Mouse (Mus musculus) midbrain, embryonic 14.5 days (tissue): ENCODE results near the gene Ppil6. TPM values are rescaled to one million over a fixed set of nuclear protein-coding genes. Genes with fewer than 3 reads are reported as not detected.

Source experiments
- ATAC-seq: fragments of 200-750 bp; cut with Nextera tagmentation; 2 replicates; pipeline ENCODE4 v1.8.0; 2017; ENCODE audit warnings: moderate number of reproducible peaks, moderate library complexity; ENCODE audit not compliant: low FRiP score, low TSS enrichment
- DNase-seq: peaks from one replicate; pipeline ENCODE4 v3.0.0-alpha.2; 2015
- H3K27ac ChIP-seq: fragments of 300-500 bp; sonication (generic); replicated peaks from 2 replicates; pipeline ENCODE4 v1.5.1; 2014; ENCODE audit warnings: mild to moderate bottlenecking, low read depth, low read length, moderate library complexity
- H3K27me3 ChIP-seq: fragments of 300-500 bp; sonication (generic); 2 replicates; pipeline ENCODE4 v1.6.1; 2014; ENCODE audit warnings: low read length, control low read depth, mixed read lengths; ENCODE audit not compliant: control insufficient read depth, insufficient read depth
- H3K36me3 ChIP-seq: fragments of 300-500 bp; sonication (generic); 2 replicates; pipeline ENCODE4 v1.6.1; 2014; ENCODE audit warnings: low read length, control low read depth; ENCODE audit not compliant: control insufficient read depth, insufficient read depth
- H3K4me1 ChIP-seq: fragments of 300-500 bp; sonication (generic); 2 replicates; pipeline ENCODE4 v1.6.1; 2014; ENCODE audit warnings: mild to moderate bottlenecking, antibody characterized with exemption, low read length, control low read depth; ENCODE audit not compliant: control insufficient read depth, insufficient read depth
- H3K4me2 ChIP-seq: fragments of 300-500 bp; sonication (generic); 2 replicates; pipeline ENCODE4 v1.6.1; 2014; ENCODE audit warnings: mild to moderate bottlenecking, low read length, moderate library complexity
- H3K4me3 ChIP-seq: fragments of 300-500 bp; sonication (generic); replicated peaks from 2 replicates; pipeline ENCODE4 v1.5.1; 2014; ENCODE audit warnings: low read depth, low read length
- H3K9ac ChIP-seq: fragments of 300-500 bp; sonication (generic); replicated peaks from 2 replicates; pipeline ENCODE4 v1.6.1; 2014; ENCODE audit warnings: mild to moderate bottlenecking, low read length, moderate library complexity
- H3K9me3 ChIP-seq: fragments of 300-500 bp; sonication (generic); 2 replicates; pipeline ENCODE4 v1.6.1; 2016; ENCODE audit warnings: low read length, control low read depth, mixed read lengths; ENCODE audit not compliant: control insufficient read depth
- WGBS: fragments of 180-500 bp; shearing (Covaris S2); extraction: QIAGEN DNeasy Blood & Tissue Kit; methylation state at CpG from one replicate; pipeline ENCODE4 v1.1.7; 2014; 5-methylcytosine and 5-hydroxymethylcytosine counted together
- polyA plus RNA-seq: library from polyadenylated mRNA; unstranded; fragments of >200 nt; fragmentation: Nextera tagmentation; extraction: Ambion mirVana; gene quantifications from 2 replicates; pipeline ENCODE4 v1.2.1, GENCODE M21; 2014

Ppil6 gene
- polyA plus RNA-seq, 1 experiment from 2014 or later: 1.3 TPM

GRCm38 (mm10) chr10:41460501-41460900 is 29.7 kb upstream of the Ppil6 start:
- Histone ChIP-seq H3K4me1 (no peaks in the 10 kb centered on the region), H3K27ac (no peak overlapping the region), H3K27me3 (no peaks in the 10 kb centered on the region), H3K4me2 (no peak overlapping the region), H3K36me3 (peaks cover 63% of the 10 kb centered on the region), H3K4me3 (no peak overlapping the region), H3K9ac (no peak overlapping the region), H3K9me3 (no peaks in the 10 kb centered on the region)
- DNase-seq (no peak), ATAC-seq (no peak)
- 35% methylated on average over 2 of the region's 2 CpGs for WGBS

- ATAC-seq (no peak), DNase-seq (no peak)
- Histone ChIP-seq H3K27ac (no peak overlapping the region), H3K36me3 (peaks cover 61% of the 10 kb centered on the region), H3K4me2 (no peak overlapping the region), H3K4me1 (no peaks in the 10 kb centered on the region), H3K9me3 (no peaks in the 10 kb centered on the region), H3K4me3 (no peak overlapping the region), H3K27me3 (no peaks in the 10 kb centered on the region), H3K9ac (no peak overlapping the region)
- 90% methylated on average over 3 of the region's 3 CpGs for WGBS
These were observed 29.0 kb upstream of the Ppil6 start for GRCm38 (mm10) chr10:41461057-41461722.

GRCm38 (mm10) chr10:41464401-41464955 is 25.8 kb upstream of the Ppil6 start:
- Histone ChIP-seq H3K27ac (no peak overlapping the region), H3K4me1 (no peaks in the 10 kb centered on the region), H3K27me3 (no peaks in the 10 kb centered on the region), H3K4me3 (no peak overlapping the region), H3K9ac (no peak overlapping the region), H3K4me2 (no peak overlapping the region), H3K36me3 (peaks cover 42% of the 10 kb centered on the region), H3K9me3 (no peaks in the 10 kb centered on the region)
- 38% methylated on average over 15 of the region's 15 CpGs for WGBS
- ATAC-seq (no peak), DNase-seq (no peak)

- no peak overlapping the region for H3K9ac ChIP-seq
- H3K4me2 ChIP-seq: no peak overlapping the region
- no peaks in the 10 kb centered on the region for H3K27me3 ChIP-seq
- ATAC-seq: no peak
- H3K9me3 ChIP-seq: no peaks in the 10 kb centered on the region
- no peaks in the 10 kb centered on the region for H3K4me1 ChIP-seq
- no peak for DNase-seq
- no peak overlapping the region for H3K27ac ChIP-seq
- WGBS: 32% methylated on average over 6 of the region's 6 CpGs
- no peak overlapping the region for H3K4me3 ChIP-seq
- H3K36me3 ChIP-seq: peaks cover 29% of the 10 kb centered on the region
These were observed 22.9 kb upstream of the Ppil6 start for GRCm38 (mm10) chr10:41467325-41467724.

GRCm38 (mm10) chr10:41470693-41471092 is 19.5 kb upstream of the Ppil6 start:
- H3K36me3 ChIP-seq: peaks cover 10% of the 10 kb centered on the region; the same call in 1 of the 2 replicates
- H3K9ac ChIP-seq: no peak overlapping the region
- no peak overlapping the region for H3K4me3 ChIP-seq
- no peaks in the 10 kb centered on the region for H3K27me3 ChIP-seq
- ATAC-seq (no peak), DNase-seq (no peak)
- H3K4me1 ChIP-seq: peaks cover under 1% of the 10 kb centered on the region; the same call in 1 of the 2 replicates
- no peak overlapping the region for H3K4me2 ChIP-seq
- WGBS: 91% methylated on average over 3 of the region's 3 CpGs
- no peaks in the 10 kb centered on the region for H3K9me3 ChIP-seq
- H3K27ac ChIP-seq: no peak overlapping the region

GRCm38 (mm10) chr10:41472534-41472933 is 17.7 kb upstream of the Ppil6 start:
- H3K9me3 ChIP-seq: no peaks in the 10 kb centered on the region
- no peak for DNase-seq
- no peak overlapping the region for H3K4me2 ChIP-seq
- 0 out of 2 replicates have a peak, but pooled peaks cover 4% of the 10 kb centered on the region for H3K36me3 ChIP-seq
- H3K4me3 ChIP-seq: no peak overlapping the region
- no peak for ATAC-seq
- H3K27me3 ChIP-seq: no peaks in the 10 kb centered on the region
- H3K27ac ChIP-seq: no peak overlapping the region
- no peak overlapping the region for H3K9ac ChIP-seq
- H3K4me1 ChIP-seq: peaks cover 17% of the 10 kb centered on the region

- Histone ChIP-seq H3K9me3 (no peaks in the 10 kb centered on the region), H3K9ac (no peak overlapping the region), H3K27ac (no peak overlapping the region), H3K27me3 (no peaks in the 10 kb centered on the region), H3K36me3 (0 out of 2 replicates have a peak, but pooled peaks cover 4% of the 10 kb centered on the region), H3K4me3 (no peak overlapping the region), H3K4me2 (no peak overlapping the region), H3K4me1 (peaks cover 20% of the 10 kb centered on the region)
- no peak for ATAC-seq
- no peak for DNase-seq
- 77% methylated on average over 5 of the region's 5 CpGs for WGBS
These were observed 17.2 kb upstream of the Ppil6 start for GRCm38 (mm10) chr10:41472962-41473481.

GRCm38 (mm10) chr10:41473782-41474468 is 16.3 kb upstream of the Ppil6 start:
- H3K4me2 ChIP-seq: no peak overlapping the region
- ATAC-seq (no peak), DNase-seq (no peak)
- H3K9ac ChIP-seq: no peak overlapping the region
- peaks cover 21% of the 10 kb centered on the region for H3K4me1 ChIP-seq
- WGBS: 89% methylated on average over 6 of the region's 6 CpGs
- no peak overlapping the region for H3K4me3 ChIP-seq
- no peaks in the 10 kb centered on the region for H3K9me3 ChIP-seq
- no peaks in the 10 kb centered on the region for H3K36me3 ChIP-seq
- H3K27me3 ChIP-seq: no peaks in the 10 kb centered on the region
- no peak overlapping the region for H3K27ac ChIP-seq
